Mouse (Mus musculus) erythroblast, adult 5-6 weeks (primary cell): ENCODE data around the gene Car6. TPM values are rescaled to one million over a fixed set of nuclear protein-coding genes. Genes with fewer than 3 reads are reported as not detected.

Experiments used
- ATAC-seq: replicated peaks from 2 replicates; pipeline ENCODE4 v1.8.0; 2016; ENCODE audit warnings: moderate number of reproducible peaks, mild to moderate bottlenecking, moderate TSS enrichment, inconsistent platforms; ENCODE audit not compliant: poor library complexity, low FRiP score, severe bottlenecking
- total RNA-seq, 2 experiments: library from RNA; stranded (forward) in 1 of 2; stranded (reverse) in 1 of 2; fragments of 150-400 nt in 1 of 2; fragments of 200-764, 138-1000 nt in 1 of 2; gene quantifications; 2 replicates each; pipeline versions ENCODE4 v1.2.3 to v1.2.4; 2015 to 2017; ENCODE audit warnings: low replicate concordance in 2 of 2

The Car6 gene
- total RNA-seq, 2 experiments from 2014 or later: not detected

GRCm38 (mm10) chr4:150202702-150203101 lies 1.6 kb upstream of the Car6 start:
- no peak for ATAC-seq

- ATAC-seq: no peak
Observed at GRCm38 (mm10) chr4:150198268-150198667, 2.9 kb downstream of the Car6 start.

DNA sequence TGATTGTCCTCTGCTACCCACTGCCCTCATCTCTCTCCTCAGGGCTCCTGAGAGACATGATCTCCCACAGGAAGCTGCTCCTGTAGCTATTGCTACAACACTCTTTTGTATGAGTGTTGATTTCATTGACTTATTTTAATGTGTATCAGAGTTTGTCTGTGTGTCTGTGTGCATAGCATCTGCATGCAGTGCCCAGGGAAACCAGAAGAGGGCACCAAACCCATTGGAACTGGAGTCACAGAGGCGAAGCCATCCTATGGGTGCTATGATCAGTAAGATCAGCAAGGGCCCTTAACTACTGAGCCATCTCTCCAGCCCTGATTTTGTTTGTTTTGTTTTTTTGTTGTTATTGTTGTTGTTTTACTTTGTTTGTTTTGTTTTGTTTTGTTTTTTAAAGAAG lies 7.2 kb downstream of the Car6 start:
- ATAC-seq: peak; percentile 79; the same call in 1 of the 2 replicates

DNA sequence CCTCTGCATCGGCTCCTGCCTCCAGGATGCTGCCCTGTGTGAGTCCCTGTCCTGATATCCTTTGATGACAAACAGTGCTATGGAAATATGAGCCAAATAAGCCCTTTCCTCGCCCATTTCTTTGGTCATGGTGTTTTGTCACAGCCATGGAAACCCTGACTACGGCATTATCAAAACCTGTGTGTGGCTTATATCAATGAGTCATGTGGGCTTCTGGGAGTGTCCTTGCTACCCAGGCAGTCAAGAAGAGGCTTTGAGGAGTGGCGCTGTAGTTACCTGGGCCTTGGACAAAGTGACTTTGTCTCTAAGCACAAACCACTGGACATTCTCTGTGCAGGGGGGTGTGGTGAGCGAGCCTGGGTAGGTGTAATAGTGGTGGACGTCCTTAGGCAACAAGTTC lies 8.9 kb downstream of the Car6 start:
- no peak for ATAC-seq

GRCm38 (mm10) chr4:150188236-150188635 lies 12.9 kb downstream of the Car6 start:
- no peak for ATAC-seq

DNA sequence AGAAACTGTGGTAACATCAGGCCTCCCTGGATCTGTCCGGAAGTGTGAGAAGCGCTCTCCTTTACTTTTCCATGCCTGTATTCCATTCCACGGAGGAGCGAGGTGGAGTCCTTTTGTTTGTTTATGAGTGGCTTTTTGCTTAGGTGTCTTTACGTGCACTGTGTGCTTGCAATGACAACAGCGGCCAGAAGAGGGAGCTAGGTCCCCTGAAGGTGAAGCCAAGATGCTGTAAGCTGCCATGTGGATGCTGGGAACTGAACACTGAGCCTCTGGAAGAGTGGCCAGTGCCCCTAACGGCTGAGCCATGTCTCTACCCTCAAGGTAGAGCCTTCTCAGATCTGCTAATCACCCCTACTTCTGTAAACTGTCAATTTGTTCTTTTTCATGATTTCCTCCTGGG lies 19.8 kb downstream of the Car6 start:
- ATAC-seq: no peak

- ATAC-seq: no peak
Observed at GRCm38 (mm10) chr4:150178131-150178530, 23.0 kb downstream of the Car6 start.

GRCm38 (mm10) chr4:150177122-150177521 lies 24.0 kb downstream of the Car6 start:
- no peak for ATAC-seq

DNA sequence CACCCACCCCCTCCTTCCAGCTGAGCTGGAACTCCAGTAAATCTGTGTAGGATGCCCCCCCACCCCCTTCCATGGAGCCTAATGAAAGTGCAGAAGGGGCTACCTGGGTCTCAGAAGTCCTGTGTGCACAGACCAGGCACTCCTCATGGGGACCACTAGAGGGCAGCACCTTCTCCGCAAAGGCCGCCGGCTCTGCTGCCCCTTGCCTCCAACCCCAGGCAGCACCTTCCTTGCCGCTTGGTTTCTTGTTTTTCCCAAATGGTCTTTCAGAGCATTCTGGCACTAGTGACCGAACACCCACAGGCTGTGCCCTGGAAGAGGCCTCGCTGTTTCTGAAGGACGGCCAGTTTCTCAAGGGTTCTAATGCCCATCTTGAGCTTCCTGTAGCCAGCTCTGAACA lies 24.6 kb downstream of the Car6 start:
- peak; percentile 73 for ATAC-seq

GRCm38 (mm10) chr4:150174027-150174426 lies 27.1 kb downstream of the Car6 start:
- no peak for ATAC-seq

GRCm38 (mm10) chr4:150173281-150173680 lies 27.9 kb downstream of the Car6 start:
- no peak for ATAC-seq

DNA sequence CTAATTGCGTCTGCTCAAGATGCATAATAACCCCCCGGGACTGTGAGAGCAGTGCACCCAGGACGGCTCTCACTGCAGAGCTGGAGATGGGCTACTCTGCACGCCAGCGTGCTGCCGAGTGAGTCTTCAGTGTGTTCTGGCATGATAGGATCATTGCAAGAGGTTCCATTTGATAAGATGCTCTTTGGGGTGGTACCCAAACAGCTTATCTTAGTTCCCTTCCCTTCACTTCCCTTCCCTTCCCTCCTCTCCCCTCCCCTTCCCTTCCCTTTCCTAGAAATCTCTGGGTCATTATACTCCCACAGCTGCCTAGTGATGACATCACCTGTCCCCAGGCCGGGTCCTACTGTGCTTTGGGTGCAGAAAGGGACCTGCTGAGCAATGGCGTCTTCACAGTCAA lies 29.0 kb downstream of the Car6 start:
- no peak for ATAC-seq

GRCm38 (mm10) chr4:150168406-150168805 lies 32.7 kb downstream of the Car6 start:
- ATAC-seq: no peak

- no peak for ATAC-seq
Observed at GRCm38 (mm10) chr4:150164875-150165274, 36.3 kb downstream of the Car6 start.

DNA sequence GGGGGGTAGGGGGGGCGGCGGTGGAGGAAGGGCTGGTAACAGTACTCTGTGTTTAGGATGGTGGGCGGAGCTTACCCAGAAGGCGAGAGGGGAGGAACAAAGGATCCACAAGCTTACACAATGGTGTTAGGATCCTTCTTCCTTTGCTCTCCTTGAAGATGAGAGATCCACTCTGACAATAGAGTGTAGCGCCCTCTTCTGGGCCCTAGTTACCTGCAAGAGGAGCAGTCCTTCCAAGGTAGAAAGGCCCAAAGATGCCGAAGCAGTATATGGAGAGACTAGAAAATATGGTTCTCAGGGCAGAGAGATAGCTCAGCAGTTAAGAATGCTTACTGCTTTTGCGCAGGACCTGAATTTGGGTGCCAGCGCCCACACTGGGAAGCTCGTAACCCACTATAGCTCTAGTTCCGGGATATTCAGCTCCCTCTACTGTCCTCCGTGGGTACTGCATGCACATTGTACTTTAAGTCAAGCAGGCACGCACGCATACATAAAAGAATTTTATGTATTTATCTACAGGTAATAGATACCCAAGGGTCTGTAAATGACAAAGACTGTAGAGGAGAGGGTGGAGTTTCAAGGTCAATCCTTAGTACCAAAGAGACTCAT lies 38.5 kb downstream of the Car6 start:
- ATAC-seq: no peak

DNA sequence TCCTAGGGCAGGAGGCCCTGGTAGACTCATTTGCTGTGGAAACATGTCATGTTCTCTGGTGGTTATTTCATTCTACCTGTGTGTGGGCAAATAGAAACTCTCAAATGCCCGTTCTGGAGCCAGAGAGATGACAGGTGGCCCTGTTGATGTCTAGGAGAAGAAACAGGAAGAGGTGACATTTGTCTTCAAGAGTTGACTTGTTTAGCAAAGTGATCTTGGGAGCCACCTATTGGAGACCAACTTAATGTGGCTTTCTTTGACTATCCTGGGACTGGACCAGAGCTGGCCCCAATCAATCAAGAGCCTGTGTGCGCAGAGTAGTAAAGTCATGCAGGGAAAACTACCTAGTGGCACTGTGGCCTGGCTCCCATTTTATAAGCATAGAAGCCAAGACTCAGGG lies 41.7 kb downstream of the Car6 start:
- no peak for ATAC-seq

DNA sequence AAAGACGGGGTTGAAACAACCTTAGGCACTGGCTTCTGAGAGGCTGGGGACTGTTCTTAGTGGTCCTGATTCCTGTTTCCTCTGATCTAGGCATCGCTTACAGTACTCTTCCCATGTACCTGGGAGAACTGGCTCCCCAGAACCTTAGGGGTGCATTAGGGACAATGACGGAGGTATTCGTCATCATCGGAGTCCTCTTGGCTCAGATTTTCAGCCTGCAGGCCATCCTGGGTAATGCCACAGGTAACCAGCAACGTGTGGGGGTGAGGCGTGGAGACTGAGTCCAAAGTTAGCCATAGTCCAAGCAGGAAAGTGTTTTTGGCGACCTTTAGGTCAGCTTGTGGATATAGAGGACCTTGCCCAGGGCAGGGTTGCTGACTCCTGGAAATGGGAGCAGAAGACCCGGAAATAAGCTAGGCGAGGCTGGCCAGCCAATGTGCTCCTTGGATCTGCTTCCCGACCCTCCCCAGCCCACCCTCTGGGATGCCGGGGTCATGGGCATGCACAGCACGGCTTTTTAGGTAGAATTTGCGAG lies 43.7 kb downstream of the Car6 start:
- ATAC-seq: no peak

DNA sequence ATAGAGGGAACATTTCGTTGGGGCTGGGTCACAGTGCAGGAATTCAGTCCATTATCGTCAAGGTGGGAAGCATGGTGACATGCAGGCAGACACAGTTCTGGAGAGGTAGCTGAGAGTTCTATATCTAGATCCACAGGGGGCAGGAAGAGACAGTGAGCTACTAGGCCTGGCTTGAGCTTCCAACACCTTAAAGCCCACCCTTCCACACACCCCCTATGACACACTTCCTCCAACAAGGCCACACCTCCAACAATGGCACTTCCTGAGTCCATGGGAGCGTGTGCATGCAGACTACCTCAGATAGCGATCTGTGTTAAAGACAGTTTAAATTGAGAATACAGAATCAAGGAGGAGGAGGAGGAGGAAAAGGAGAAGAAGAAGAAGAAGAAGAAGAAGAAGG lies 45.4 kb downstream of the Car6 start:
- ATAC-seq: no peak

GRCm38 (mm10) chr4:150155301-150155700 lies 45.8 kb downstream of the Car6 start:
- no peak for ATAC-seq

- ATAC-seq: no peak
Observed at GRCm38 (mm10) chr4:150152483-150152882, 48.6 kb downstream of the Car6 start.

DNA sequence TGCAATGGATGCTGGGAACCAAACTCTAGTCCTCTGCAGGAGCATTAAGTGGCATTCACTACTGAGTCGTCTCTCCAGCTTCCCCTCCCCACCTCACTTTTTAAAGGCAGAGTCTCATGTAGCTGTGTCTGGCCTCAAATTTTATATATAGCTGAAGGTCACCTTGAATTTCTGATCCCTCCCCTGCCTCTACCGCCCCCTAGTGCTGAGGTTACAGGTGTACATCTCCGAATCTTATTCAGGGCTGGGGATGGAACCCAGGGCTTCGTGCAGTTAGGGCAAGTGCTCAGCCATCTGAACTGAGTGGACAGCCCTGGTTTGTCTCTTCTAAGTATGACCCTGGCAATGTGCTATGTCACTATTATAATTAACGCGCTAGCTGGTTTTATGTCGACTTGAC lies 50.1 kb downstream of the Car6 start:
- 0 out of 2 replicates have a peak, but pooled peaks have one; percentile 23 for ATAC-seq

- no peak for ATAC-seq
Observed at GRCm38 (mm10) chr4:150146286-150146685, 54.8 kb downstream of the Car6 start.
